Mouse (Mus musculus) intestine, embryonic 16.5 days (tissue): ENCODE measurements around the gene Ddx1. TPM values are rescaled to one million over a fixed set of nuclear protein-coding genes. Genes with fewer than 3 reads are reported as not detected.

ENCODE experiments used
- ATAC-seq: fragments of 200-750 bp; cut with Nextera tagmentation; 2 replicates; pipeline ENCODE4 v1.8.0; 2017; ENCODE audit warnings: moderate TSS enrichment, moderate library complexity
- H3K27ac ChIP-seq: fragments of 300-500 bp; sonication (generic); 2 replicates; pipeline ENCODE4 v1.5.1; 2014; ENCODE audit warnings: mild to moderate bottlenecking, low read length
- H3K27me3 ChIP-seq: fragments of 300-500 bp; sonication (generic); replicated peaks from 2 replicates; pipeline ENCODE4 v1.6.1; 2014; ENCODE audit warnings: low read length, control low read depth, mixed read lengths; ENCODE audit not compliant: control insufficient read depth, insufficient read depth
- H3K36me3 ChIP-seq: fragments of 300-500 bp; sonication (generic); 2 replicates; pipeline ENCODE4 v1.6.1; 2014; ENCODE audit warnings: low read length, control low read depth; ENCODE audit not compliant: control insufficient read depth, insufficient read depth
- H3K4me1 ChIP-seq: fragments of 300-500 bp; sonication (generic); 2 replicates; pipeline ENCODE4 v1.6.1; 2014; ENCODE audit warnings: low read length, control low read depth, mixed read lengths; ENCODE audit not compliant: control insufficient read depth, insufficient read depth
- H3K4me2 ChIP-seq: fragments of 300-500 bp; sonication (generic); 2 replicates; pipeline ENCODE4 v1.6.1; 2014; ENCODE audit warnings: low read depth, low read length, control low read depth
- H3K4me3 ChIP-seq: fragments of 300-500 bp; sonication (generic); 2 replicates; pipeline ENCODE4 v1.5.1; 2014; ENCODE audit warnings: mild to moderate bottlenecking, low read length
- H3K9ac ChIP-seq: fragments of 300-500 bp; sonication (generic); 2 replicates; pipeline ENCODE4 v1.6.1; 2014; ENCODE audit warnings: low read depth, low read length
- H3K9me3 ChIP-seq: fragments of 300-500 bp; sonication (generic); 2 replicates; pipeline ENCODE4 v1.6.1; 2016; ENCODE audit warnings: low read length, control low read depth; ENCODE audit not compliant: control insufficient read depth
- WGBS: fragments of 180-500 bp; shearing (Covaris S2); extraction: QIAGEN DNeasy Blood & Tissue Kit; methylation state at CpG from one replicate; pipeline ENCODE4 v1.1.7; 2014; 5-methylcytosine and 5-hydroxymethylcytosine counted together
- polyA plus RNA-seq: library from polyadenylated mRNA; unstranded; fragments of >200 nt; fragmentation: Nextera tagmentation; extraction: Ambion mirVana; gene quantifications from 2 replicates; pipeline ENCODE4 v1.2.1, GENCODE M21; 2015

The Ddx1 gene
- 111 and 123 TPM in 2 replicates for polyA plus RNA-seq

DNA sequence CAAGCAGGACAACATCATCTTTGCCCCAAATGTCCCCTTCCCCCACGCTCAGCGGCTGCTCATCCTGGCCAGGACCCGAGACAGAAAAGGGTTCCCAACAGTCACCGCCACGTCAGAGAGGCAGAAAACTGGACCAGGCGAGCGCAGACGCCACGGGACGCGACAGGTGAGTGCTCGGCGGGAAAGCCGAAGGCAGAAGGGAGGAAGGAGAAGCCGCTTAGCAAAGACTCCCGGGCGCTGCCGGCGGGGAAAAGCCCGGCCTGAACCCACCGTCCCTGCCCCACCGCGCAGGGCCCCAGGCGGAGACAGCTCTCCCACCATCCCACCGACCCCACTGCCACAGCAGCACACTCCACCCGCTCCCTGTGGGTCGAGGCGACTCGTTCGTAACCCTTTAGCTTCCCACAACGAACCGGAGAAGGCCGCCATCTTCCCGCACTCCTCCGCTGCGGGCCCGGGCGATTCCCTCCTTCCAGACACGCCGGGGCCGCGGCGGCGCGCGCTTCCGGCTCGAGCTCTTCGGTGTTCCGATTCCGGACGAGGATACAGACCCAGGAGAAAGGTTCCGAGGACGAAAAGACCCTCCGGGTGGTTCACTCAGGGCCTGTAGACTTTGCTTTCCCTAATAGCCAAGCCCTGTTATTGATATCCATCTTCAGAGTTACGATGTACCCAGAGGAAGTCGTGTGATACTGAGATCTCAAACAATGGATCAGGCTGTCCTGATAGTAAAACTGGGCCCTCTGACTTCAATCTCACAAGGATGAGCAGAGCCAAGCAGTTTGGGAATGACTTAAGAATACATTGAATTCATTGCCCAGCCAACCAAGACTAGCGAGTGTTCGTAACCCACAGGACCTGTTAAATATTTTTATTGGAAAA is at the start of gene Ddx1:
Gene Ddx1, minus strand, starts transcription at position 523 of the 882 bp plus-strand sequence.
- 2% methylated on average over 59 of the region's 59 CpGs for WGBS
- Histone ChIP-seq H3K27ac (peak within 1 kb of the TSS; percentile 87), H3K4me3 (peak within 1 kb of the TSS; percentile 96), H3K4me1 (peaks cover 4% of the 10 kb centered on the region; the same call in 1 of the 2 replicates), H3K9me3 (no peaks in the 10 kb centered on the region), H3K36me3 (no peaks in the 10 kb centered on the region), H3K4me2 (peak within 1 kb of the TSS; percentile 50), H3K27me3 (no peaks in the 10 kb centered on the region), H3K9ac (peak within 1 kb of the TSS; percentile 97)
- ATAC-seq: peak; percentile 93

DNA sequence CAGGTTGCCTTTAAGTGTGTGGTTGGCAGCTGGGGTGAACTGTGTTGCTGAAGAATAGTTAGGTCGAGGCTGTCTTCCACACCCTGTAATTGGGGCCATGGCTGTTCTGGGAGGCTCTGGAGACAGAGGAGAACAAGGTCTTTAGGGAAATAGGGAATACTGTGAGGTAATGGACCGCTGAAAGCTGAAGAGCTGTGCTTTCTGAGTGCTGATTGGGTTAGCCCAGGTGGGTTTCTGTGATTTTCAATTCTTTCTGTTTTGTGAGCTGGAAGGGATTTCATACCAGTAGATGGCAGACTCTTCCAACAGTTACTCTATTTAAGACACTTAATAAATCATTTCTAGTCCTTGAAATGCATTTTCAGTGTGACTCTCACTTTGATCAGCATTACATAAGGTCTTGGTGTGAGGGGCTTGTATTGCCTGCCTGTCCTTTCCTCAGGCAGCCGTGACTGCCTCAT is 44.4 kb upstream of the Ddx1 start:
- Histone ChIP-seq H3K4me2 (no peak overlapping the region), H3K9ac (no peak overlapping the region), H3K4me3 (no peak overlapping the region), H3K36me3 (no peaks in the 10 kb centered on the region), H3K4me1 (no peaks in the 10 kb centered on the region), H3K27ac (no peak overlapping the region), H3K9me3 (no peaks in the 10 kb centered on the region), H3K27me3 (no peaks in the 10 kb centered on the region)
- WGBS: 60% methylated on average over 3 of the region's 3 CpGs
- ATAC-seq: no peak

DNA sequence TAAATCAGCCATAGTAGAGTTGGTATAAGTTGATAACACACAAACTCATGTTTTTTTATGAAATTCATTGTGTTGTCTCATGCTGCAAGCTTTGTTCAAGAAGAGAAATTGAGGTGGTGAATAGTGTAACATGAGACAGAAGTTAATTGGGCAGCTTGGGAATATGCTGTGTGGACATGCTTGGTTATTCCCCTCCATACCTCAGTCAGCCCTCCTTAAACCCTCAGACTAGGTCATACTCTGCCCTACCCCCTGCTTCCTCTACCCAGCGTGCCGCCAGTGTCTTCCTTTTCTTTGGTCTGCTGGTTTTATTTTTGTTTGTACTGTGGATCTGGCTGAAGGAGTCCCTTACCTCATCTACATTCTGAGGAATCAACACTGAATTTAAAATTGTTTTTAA is 42.4 kb upstream of the Ddx1 start:
- no peak for ATAC-seq
- Histone ChIP-seq H3K9me3 (no peaks in the 10 kb centered on the region), H3K27me3 (no peaks in the 10 kb centered on the region), H3K4me1 (no peaks in the 10 kb centered on the region), H3K27ac (no peak overlapping the region), H3K9ac (no peak overlapping the region), H3K4me3 (no peak overlapping the region), H3K36me3 (no peaks in the 10 kb centered on the region), H3K4me2 (no peak overlapping the region)
- 84% methylated on average over 2 of the region's 2 CpGs for WGBS

DNA sequence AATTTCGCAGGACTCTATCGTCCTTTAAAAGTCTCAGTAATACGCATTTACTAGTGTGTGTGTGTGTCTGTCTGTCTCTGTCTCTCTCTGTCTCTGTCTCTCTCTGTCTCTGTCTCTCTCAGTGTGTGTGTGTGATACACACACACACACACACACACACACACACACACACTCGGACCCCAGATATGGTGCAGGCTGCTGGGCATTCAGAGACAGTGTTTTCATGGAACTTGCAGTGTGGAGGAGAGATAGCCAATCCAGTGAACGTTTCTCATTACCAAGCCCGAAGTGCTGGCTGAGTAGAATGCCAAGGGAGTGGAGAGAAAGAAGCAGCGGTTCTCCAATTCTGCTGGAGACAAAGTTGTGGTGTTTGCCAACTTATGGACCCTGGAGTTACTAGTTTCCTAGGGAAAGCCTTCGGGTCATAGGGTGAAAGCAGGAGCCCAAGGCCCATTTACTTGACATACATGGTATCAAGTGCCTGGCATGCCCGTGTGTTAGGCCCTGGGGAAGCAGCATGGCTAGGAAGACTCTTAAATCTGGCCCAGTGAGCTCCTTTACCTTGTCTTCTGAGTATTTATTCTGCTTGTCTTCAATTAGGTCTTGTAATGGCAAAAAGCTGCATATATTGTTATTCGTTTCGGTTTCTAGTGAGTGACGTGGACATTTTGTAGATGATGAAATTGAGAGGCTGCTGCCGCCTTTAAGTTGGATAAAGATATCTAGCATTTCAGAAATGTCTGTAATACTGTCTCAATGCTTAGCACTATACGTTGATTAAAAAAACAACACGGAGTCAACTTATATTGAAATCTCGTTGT is 20.8 kb upstream of the Ddx1 start:
- 40% methylated on average over 16 of the region's 16 CpGs for WGBS
- peak overlapping the region; percentile 85 for H3K4me3 ChIP-seq
- peaks cover 8% of the 10 kb centered on the region; the same call in 1 of the 2 replicates for H3K4me1 ChIP-seq
- no peaks in the 10 kb centered on the region for H3K27me3 ChIP-seq
- H3K9me3 ChIP-seq: no peaks in the 10 kb centered on the region
- no peaks in the 10 kb centered on the region for H3K36me3 ChIP-seq
- peak overlapping the region; percentile 55 for H3K4me2 ChIP-seq
- H3K9ac ChIP-seq: peak overlapping the region; percentile 81
- H3K27ac ChIP-seq: no peak overlapping the region
- ATAC-seq: 0 out of 2 replicates have a peak, but pooled peaks have one; percentile 3

DNA sequence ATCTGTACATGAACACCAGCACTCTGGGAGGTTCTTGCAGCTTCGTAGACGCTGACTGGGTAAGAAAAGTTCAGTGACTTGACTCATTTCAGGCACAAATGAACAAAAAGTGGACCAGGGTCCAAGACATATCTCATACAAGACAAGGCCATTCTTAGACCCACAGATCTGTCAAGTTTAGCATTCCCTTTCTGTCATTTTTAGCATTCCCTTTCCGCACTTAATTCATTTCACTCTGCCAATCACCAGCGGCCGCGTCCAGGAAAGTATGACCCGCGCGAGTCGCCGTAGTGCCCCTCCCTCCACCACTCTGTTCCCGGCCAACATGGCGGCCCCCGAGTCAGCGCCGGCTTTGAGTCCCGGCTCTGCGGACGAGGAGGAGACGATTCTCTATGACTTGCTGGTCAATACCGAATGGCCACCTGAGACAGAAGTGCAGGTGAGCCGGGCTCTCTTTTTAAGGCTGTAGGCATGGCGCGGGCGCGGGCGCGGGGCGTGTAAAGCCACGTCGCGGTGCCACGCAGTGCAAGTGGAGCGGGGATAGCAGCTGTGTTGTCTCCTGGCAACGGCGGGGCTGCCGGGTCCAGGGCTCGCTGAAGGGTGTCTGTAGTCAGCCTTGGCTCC is 19.9 kb upstream of the Ddx1 start, which contains the start of gene Nbas:
Gene Nbas, plus strand, starts transcription at position 308 of the 624 bp plus-strand sequence.
- H3K27ac ChIP-seq: no peak within 1 kb of the TSS
- H3K9ac ChIP-seq: peak within 1 kb of the TSS; percentile 81

DNA sequence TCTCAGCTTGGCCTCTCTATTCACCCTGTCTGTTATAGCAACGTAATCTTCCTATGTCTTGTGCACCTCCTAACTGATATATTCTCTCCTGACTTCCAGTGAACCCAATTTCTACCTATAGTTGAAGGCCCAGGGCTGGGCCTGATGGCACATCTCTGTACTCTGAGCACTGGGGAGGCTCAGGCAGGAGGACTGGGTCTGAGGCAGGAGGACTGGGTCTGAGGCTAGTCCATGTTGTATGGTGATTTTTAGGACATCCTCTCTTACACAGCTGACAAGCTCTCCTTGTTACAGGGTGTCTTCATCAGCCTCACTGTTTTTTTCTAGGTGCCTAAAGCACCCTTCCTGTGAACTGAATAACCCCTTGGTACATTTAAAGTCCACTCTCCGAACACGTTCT is 19.4 kb upstream of the Ddx1 start:
- no peaks in the 10 kb centered on the region for H3K27me3 ChIP-seq
- H3K4me3 ChIP-seq: peak overlapping the region; percentile 85
- no peak overlapping the region for H3K27ac ChIP-seq
- H3K9ac ChIP-seq: peak overlapping the region; percentile 81; the same call in 1 of the 2 replicates
- H3K36me3 ChIP-seq: no peaks in the 10 kb centered on the region
- peaks cover 3% of the 10 kb centered on the region; the same call in 1 of the 2 replicates for H3K4me1 ChIP-seq
- no peaks in the 10 kb centered on the region for H3K9me3 ChIP-seq
- WGBS: 39% methylated on average over 3 of the region's 3 CpGs
- H3K4me2 ChIP-seq: peak overlapping the region; percentile 41
- ATAC-seq: peak; percentile 29; the same call in 1 of the 2 replicates

More for the DNA sequence above, 19.9 kb upstream of the Ddx1 start, which contains the start of gene Nbas:
- Histone ChIP-seq H3K36me3 (no peaks in the 10 kb centered on the region), H3K9me3 (no peaks in the 10 kb centered on the region), H3K4me2 (peak within 1 kb of the TSS; percentile 55), H3K4me3 (peak within 1 kb of the TSS; percentile 85), H3K27me3 (no peaks in the 10 kb centered on the region), H3K4me1 (peaks cover 3% of the 10 kb centered on the region; the same call in 1 of the 2 replicates)
- peak; percentile 90 for ATAC-seq
- 3% methylated on average over 38 of the region's 38 CpGs for WGBS

DNA sequence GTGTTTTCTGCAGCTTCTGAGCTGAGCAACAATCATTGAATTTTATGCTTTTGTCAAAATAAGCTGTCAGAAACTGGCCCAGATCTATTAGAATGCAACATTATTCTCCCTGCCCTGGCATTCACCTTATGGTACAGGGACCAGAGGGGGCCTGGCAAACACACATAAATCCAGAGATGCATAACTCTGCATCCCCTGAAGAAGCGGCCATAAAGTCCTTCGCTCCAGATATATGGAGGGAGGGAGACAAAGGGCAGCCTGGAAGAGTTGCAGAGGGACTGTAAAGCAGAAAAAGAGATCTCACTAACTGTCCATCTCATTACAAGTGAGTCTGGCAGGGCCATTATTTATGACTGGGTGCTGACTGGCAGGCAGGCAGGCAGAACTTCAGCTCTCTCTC is 6.7 kb upstream of the Ddx1 start:
- H3K4me3 ChIP-seq: no peak overlapping the region
- H3K9ac ChIP-seq: no peak overlapping the region
- no peaks in the 10 kb centered on the region for H3K9me3 ChIP-seq
- H3K27me3 ChIP-seq: no peaks in the 10 kb centered on the region
- no peak for ATAC-seq
- H3K36me3 ChIP-seq: no peaks in the 10 kb centered on the region
- H3K4me2 ChIP-seq: no peak overlapping the region
- H3K27ac ChIP-seq: no peak overlapping the region
- WGBS: 72% methylated on average over 2 of the region's 2 CpGs
- H3K4me1 ChIP-seq: no peaks in the 10 kb centered on the region

DNA sequence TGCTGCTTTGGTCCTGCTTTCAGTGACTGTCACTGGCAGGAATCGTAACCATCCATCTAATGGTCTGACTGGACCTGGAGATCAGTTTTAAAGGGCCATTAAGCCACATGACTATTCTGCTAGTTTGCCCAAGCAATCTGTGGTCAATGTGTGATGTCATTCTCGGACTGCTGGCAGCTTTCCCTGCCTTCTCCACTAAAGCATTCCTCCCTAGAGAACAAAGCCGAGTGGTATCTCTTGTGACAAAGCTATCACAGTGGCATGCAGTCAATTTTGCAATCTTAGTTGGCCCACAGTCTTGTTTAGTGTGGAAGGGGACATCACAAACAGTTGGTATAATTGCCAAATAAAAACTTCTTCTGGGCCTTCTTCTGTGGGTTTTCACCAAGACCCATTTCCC is 6.1 kb upstream of the Ddx1 start:
- no peak overlapping the region for H3K4me2 ChIP-seq
- no peaks in the 10 kb centered on the region for H3K27me3 ChIP-seq
- H3K4me1 ChIP-seq: no peaks in the 10 kb centered on the region
- H3K27ac ChIP-seq: no peak overlapping the region
- no peak overlapping the region for H3K4me3 ChIP-seq
- no peaks in the 10 kb centered on the region for H3K9me3 ChIP-seq
- H3K36me3 ChIP-seq: no peaks in the 10 kb centered on the region
- no peak for ATAC-seq
- WGBS: 30% methylated on average over 3 of the region's 3 CpGs
- H3K9ac ChIP-seq: no peak overlapping the region
